Mouse (Mus musculus): ENCODE results near the gene Slf2.

GRCm38 (mm10) chr19:44887679-44888235, 43.2 kb upstream of the Slf2 start:
- TF ChIP-seq CTCF (IDR thresholded peaks at IDR 0.05; ENCODE audit: low read depth, low read length) (peak; percentile 95), POLR2A (IDR thresholded peaks at IDR 0.05; ENCODE audit: borderline replicate concordance, low read depth, low read length) (no peak)
